Mouse (Mus musculus): ENCODE data around the gene Gdf9. TPM values are rescaled to one million over a fixed set of nuclear protein-coding genes. Genes with fewer than 3 reads are reported as not detected.

Gdf9 gene
- polyA plus RNA-seq (2012; rRNA removed) = 1.8 and 2.6 TPM in 2 replicates

GRCm38 (mm10) chr11:53430670-53431346 is at the start of gene Gdf9, which contains the start of gene Uqcrq:
Gene Gdf9, plus strand, starts transcription at chr11:53431023.
Gene Uqcrq, minus strand, starts transcription at chr11:53430831.

DNA sequence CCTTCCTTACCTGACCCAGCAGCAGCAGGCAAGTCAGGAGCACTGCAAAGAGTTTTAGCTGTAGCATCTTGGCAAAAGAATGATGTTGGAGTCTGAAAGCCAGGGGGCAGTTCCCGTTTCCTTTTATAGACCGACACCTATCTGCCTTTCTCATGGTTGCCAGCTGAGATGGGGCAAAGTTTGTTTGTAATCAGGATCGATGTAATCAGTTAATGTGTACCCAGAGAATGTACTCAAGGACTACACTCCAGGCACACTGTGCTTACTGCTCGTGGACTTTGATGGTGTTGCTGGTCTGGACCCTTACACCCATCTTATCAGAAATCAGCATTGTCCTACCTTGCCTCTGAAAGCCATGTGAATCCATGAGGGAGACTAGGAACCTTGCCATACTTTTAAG is 7.8 kb upstream of the Gdf9 start, which contains the start of gene Leap2:
Gene Leap2, minus strand, starts transcription at position 135 of the 400 bp plus-strand sequence.

GRCm38 (mm10) chr11:53456474-53457371 is 25.9 kb downstream of the Gdf9 start, which contains the start of the genes Gm10447 and Shroom1:
Gene Gm10447, minus strand, starts transcription at chr11:53457110.
Gene Shroom1, plus strand, starts transcription at chr11:53457205.

DNA sequence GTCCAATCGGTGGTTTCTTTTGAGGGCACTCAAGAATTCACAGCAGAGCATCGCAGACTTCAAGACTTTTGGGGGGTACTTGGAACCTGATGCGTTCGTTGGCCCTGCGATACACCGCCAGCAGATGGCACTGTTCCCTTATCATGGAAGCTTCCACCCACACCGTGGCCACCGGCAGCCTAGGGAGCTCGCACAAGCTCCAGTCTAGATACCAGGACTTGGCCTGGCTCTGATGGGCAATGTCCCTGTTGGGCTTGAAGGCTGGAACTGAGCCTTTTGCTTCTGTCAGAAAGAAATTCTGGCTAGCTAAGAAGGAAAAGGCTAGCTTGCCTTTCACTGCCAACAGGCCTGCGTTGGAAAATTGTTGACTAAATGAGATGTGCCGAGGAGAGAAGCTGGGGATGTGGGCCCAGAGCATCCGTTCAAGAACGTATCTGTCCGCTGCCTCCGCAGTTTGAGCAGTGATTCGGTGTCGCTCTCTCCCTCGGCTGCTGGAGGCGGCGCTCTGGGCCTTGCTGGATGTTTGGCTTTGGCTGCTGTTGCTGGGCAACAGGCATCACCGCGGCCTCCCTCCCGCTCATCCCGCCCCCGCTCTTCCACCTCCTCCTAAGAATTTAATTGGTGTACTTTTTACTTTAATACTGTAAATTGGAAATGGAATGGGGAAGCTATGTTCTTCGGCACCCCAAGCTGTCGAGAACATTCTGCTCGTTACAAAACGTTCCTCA is 39.3 kb downstream of the Gdf9 start, which contains the start of gene Gm9837:
Gene Gm9837, minus strand, starts transcription at position 512 of the 728 bp plus-strand sequence.

GRCm38 (mm10) chr11:53479783-53480301 is 49.0 kb downstream of the Gdf9 start, which contains the start of the genes Gm9945 and Sowaha:
Gene Gm9945, plus strand, starts transcription at chr11:53480166.
Gene Sowaha, minus strand, starts transcription at chr11:53480274.

Other genes starting within 250 kb of the Gdf9 start
- gene Hspa4, start 130.6 kb upstream of the Gdf9 start, polyA plus RNA-seq (2012; rRNA removed) = 76.7 and 84.6 TPM in 2 replicates
- gene Zcchc10, start 106.3 kb upstream of the Gdf9 start, polyA plus RNA-seq (2012; rRNA removed) = 9.8 TPM in 2 replicates
- gene Aff4, start 80.2 kb upstream of the Gdf9 start, polyA plus RNA-seq (2012; rRNA removed) = 52.1 and 53.7 TPM in 2 replicates
- not detected in 2 replicates for gene Leap2, start 7.9 kb upstream of the Gdf9 start, polyA plus RNA-seq (2012; rRNA removed)
- gene Uqcrq, start 192 bp upstream of the Gdf9 start, polyA plus RNA-seq (2012; rRNA removed) = 288 and 363 TPM in 2 replicates
- 0.08 and 0.11 TPM in 2 replicates for gene Gm10447, start 26.1 kb downstream of the Gdf9 start, polyA plus RNA-seq (2012; rRNA removed)
- 3.4 and 3.7 TPM in 2 replicates for gene Shroom1, start 26.2 kb downstream of the Gdf9 start, polyA plus RNA-seq (2012; rRNA removed)
- not detected in 2 replicates for gene Gm9837, start 39.5 kb downstream of the Gdf9 start, polyA plus RNA-seq (2012; rRNA removed)
- gene Gm9945, start 49.1 kb downstream of the Gdf9 start, polyA plus RNA-seq (2012; rRNA removed) = 0.09 TPM in 1 of 2 replicates, not detected in the other
- 4.9 and 5.9 TPM in 2 replicates for gene Sowaha, start 49.3 kb downstream of the Gdf9 start, polyA plus RNA-seq (2012; rRNA removed)
- 45.7 and 48.1 TPM in 2 replicates for gene Sept8, start 88.2 kb downstream of the Gdf9 start, polyA plus RNA-seq (2012; rRNA removed)
- gene Kif3a, start 136.4 kb downstream of the Gdf9 start, polyA plus RNA-seq (2012; rRNA removed) = 126 and 129 TPM in 2 replicates
- 0.19 TPM in 1 of 2 replicates, not detected in the other for gene Il4, start 187.6 kb downstream of the Gdf9 start, polyA plus RNA-seq (2012; rRNA removed)
- gene Il13, start 203.7 kb downstream of the Gdf9 start, polyA plus RNA-seq (2012; rRNA removed) = not detected in 2 replicates

Measured in central nervous system, embryonic 18 days (tissue).